12 mouse cellular contexts compared by ENCODE assay signal in the genomic region with DNA sequence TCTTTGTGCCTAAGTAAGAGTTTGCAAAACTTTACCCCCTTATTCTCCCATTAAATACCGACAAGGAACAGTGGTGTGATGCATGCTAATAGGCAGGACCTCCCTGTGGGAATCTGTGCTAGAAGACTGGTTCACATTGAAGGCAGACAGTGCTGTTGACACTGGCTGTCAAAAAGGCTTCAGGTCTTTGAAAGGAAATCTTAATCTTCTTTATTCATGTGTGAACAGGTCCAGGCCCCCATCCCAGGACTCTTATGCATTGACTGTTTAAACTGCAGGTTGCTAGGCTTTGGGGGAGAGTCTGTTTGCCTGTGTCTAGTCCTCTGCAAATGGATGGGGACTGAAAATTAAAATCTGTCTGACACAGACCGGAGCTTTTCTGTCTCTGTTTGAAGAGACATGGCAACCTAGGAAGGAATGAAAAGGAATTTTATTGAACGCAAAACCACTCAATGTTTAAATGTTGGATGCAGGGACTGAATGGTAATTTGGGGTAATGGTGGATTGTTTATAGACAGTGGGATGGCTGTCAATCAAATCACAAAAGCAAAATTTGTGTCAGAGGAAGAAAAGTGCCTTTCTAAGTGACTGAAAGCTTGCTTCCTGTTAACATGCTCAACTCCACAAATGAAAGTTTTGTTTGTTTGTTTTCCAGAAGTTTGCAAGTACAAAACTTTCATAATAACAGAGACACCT.
DNase-seq lines count a peak whose midpoint lies in the region; ATAC-seq lines count a peak whose summit lies in the region.
"Had no signal": no experiment of that assay in that cellular context is flagged by ENCODE, and none has a peak within 500 bp of the region (broad histone marks: within the 10 kb centered on the region; RNA-seq: fewer than 3 reads in every experiment).

No protein-coding gene starts in this region.

- no peaks in the 10 kb centered on the region for H3K36me3 ChIP-seq in embryonic facial prominence, embryonic 11.5 days (replicated peaks; ENCODE audit: control insufficient read depth, insufficient read depth, low read depth, low read length)
- H3K36me3 ChIP-seq in hindbrain, embryonic 10.5 days, result no peaks in the 10 kb centered on the region
- H3K36me3 ChIP-seq in midbrain, embryonic 13.5 days, result no peaks in the 10 kb centered on the region
- H3K36me3 ChIP-seq in limb, embryonic 10.5 days, result no peaks in the 10 kb centered on the region
- H3K36me3 ChIP-seq: G1E; limb, embryonic 13.5 days had no signal

- no peak overlapping the region for H3K4me3 ChIP-seq in embryonic facial prominence, embryonic 11.5 days (ENCODE audit: low read depth, low read length)
- no peak overlapping the region for H3K4me3 ChIP-seq in hindbrain, embryonic 10.5 days
- H3K4me3 ChIP-seq in midbrain, embryonic 13.5 days (replicated peaks), result no peak overlapping the region
- H3K4me3 ChIP-seq in limb, embryonic 10.5 days, result no peak overlapping the region
- H3K4me3 ChIP-seq: limb, embryonic 13.5 days had no signal

- no peaks in the 10 kb centered on the region for H3K27me3 ChIP-seq in embryonic facial prominence, embryonic 11.5 days (ENCODE audit: control insufficient read depth, insufficient read depth, low read length)
- peaks cover 50% of the 10 kb centered on the region for H3K27me3 ChIP-seq in hindbrain, embryonic 10.5 days (ENCODE audit: insufficient read depth, poor library complexity, severe bottlenecking)
- H3K27me3 ChIP-seq in midbrain, embryonic 13.5 days, result peaks cover 68% of the 10 kb centered on the region
- no peaks in the 10 kb centered on the region for H3K27me3 ChIP-seq in limb, embryonic 10.5 days (ENCODE audit: low read depth, poor library complexity, severe bottlenecking)
- H3K27me3 ChIP-seq: limb, embryonic 13.5 days had no signal

- 38% methylated on average over 3 of the region's 3 CpGs for WGBS in embryonic facial prominence, embryonic 11.5 days
- 18% methylated on average over 3 of the region's 3 CpGs for WGBS in hindbrain, embryonic 10.5 days
- WGBS in midbrain, embryonic 13.5 days, result 7% methylated on average over 3 of the region's 3 CpGs
- 67% methylated on average over 3 of the region's 3 CpGs for WGBS in limb, embryonic 10.5 days

- peak; percentile 92 for ATAC-seq in embryonic facial prominence, embryonic 11.5 days (replicated peaks; ENCODE audit: insufficient number of reproducible peaks, low FRiP score, low TSS enrichment, low read depth)
- ATAC-seq in midbrain, embryonic 13.5 days, result peak; percentile 95

- DNase-seq in Muller cell, postnatal 12 days (ENCODE audit: inconsistent ontology term), result peak; percentile 12
- DNase-seq in embryonic facial prominence, embryonic 11.5 days (ENCODE audit: low spot score), result peak; percentile 67
- DNase-seq in hindbrain, embryonic 10.5 days (ENCODE audit: low spot score), result peak; percentile 64
- no peak for DNase-seq in T-cell, adult 2 months (ENCODE audit: low spot score)
- DNase-seq in limb, embryonic 10.5 days (ENCODE audit: low spot score), result no peak
- DNase-seq in heart, postnatal 4 days, result no peak
- DNase-seq in frontal cortex, postnatal 14 days (ENCODE audit: low spot score in 2 of 2), result no peak
- DNase-seq: heart, adult 11 months; lung, adult 18-20 months had no signal

- no peak overlapping the region for H3K27ac ChIP-seq in embryonic facial prominence, embryonic 11.5 days (replicated peaks; ENCODE audit: low read depth, low read length)
- peak overlapping the region; percentile 72; the same call in 1 of the 2 replicates for H3K27ac ChIP-seq in hindbrain, embryonic 10.5 days
- no peak overlapping the region for H3K27ac ChIP-seq in midbrain, embryonic 13.5 days
- H3K27ac ChIP-seq in limb, embryonic 10.5 days, result no peak overlapping the region
- H3K27ac ChIP-seq: limb, embryonic 13.5 days had no signal

- H3K4me2 ChIP-seq in embryonic facial prominence, embryonic 11.5 days (ENCODE audit: low read depth, low read length), result no peak overlapping the region
- H3K4me2 ChIP-seq in midbrain, embryonic 13.5 days (replicated peaks), result no peak overlapping the region
- H3K4me2 ChIP-seq: limb, embryonic 13.5 days had no signal

- H3K9ac ChIP-seq in embryonic facial prominence, embryonic 11.5 days (replicated peaks; ENCODE audit: low read length), result no peak overlapping the region
- H3K9ac ChIP-seq in midbrain, embryonic 13.5 days (replicated peaks), result no peak overlapping the region
- H3K9ac ChIP-seq: limb, embryonic 13.5 days had no signal

- H3K4me1 ChIP-seq in embryonic facial prominence, embryonic 11.5 days (ENCODE audit: control insufficient read depth, insufficient read depth, low read length), result no peaks in the 10 kb centered on the region
- peaks cover 18% of the 10 kb centered on the region for H3K4me1 ChIP-seq in hindbrain, embryonic 10.5 days (replicated peaks)
- peaks cover 10% of the 10 kb centered on the region for H3K4me1 ChIP-seq in midbrain, embryonic 13.5 days (replicated peaks)
- H3K4me1 ChIP-seq in limb, embryonic 10.5 days, result peaks cover 9% of the 10 kb centered on the region; the same call in 1 of the 2 replicates

- no peaks in the 10 kb centered on the region for H3K9me3 ChIP-seq in embryonic facial prominence, embryonic 11.5 days (replicated peaks; ENCODE audit: control insufficient read depth, low read length)
- no peaks in the 10 kb centered on the region for H3K9me3 ChIP-seq in hindbrain, embryonic 10.5 days
- no peaks in the 10 kb centered on the region for H3K9me3 ChIP-seq in midbrain, embryonic 13.5 days
- no peaks in the 10 kb centered on the region for H3K9me3 ChIP-seq in limb, embryonic 10.5 days (replicated peaks)
- H3K9me3 ChIP-seq: G1E; limb, embryonic 13.5 days had no signal

Comparison
In these comparisons a context has a peak if more than half of its experiments do, and no peak if none do; other contexts are left out.
1. DNase-seq: peak in Muller cell, postnatal 12 days (single experiment), embryonic facial prominence, embryonic 11.5 days (single experiment) and hindbrain, embryonic 10.5 days (single experiment); none in T-cell, adult 2 months (single experiment), limb, embryonic 10.5 days (single experiment), heart, postnatal 4 days (single experiment) and frontal cortex, postnatal 14 days (0 of 2).